Mouse (Mus musculus): Measurements from ENCODE around the gene Armc2.

Gene Armc2

DNA sequence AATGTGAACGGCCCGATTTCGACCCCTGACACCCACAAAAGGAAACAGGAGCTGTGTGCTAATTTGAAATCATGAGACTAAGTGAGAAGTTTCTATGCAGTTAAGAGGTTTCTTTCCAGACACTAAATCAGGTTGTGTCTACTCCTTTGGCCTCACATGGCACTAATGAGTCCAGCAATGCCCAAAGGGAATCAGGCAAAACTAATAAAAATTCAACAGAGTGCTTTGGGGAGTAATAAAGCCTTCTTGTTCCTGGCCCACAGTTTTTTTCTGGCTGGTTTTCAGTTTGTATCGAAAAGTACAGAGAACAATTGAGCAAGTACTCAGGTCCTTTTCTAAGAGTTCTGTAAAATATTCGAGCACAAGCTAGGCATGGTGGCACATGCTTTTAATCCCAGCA lies 4.2 kb downstream of the Armc2 start:
- DNase-seq (ENCODE audit: low spot score in 2 of 2): no peak

DNA sequence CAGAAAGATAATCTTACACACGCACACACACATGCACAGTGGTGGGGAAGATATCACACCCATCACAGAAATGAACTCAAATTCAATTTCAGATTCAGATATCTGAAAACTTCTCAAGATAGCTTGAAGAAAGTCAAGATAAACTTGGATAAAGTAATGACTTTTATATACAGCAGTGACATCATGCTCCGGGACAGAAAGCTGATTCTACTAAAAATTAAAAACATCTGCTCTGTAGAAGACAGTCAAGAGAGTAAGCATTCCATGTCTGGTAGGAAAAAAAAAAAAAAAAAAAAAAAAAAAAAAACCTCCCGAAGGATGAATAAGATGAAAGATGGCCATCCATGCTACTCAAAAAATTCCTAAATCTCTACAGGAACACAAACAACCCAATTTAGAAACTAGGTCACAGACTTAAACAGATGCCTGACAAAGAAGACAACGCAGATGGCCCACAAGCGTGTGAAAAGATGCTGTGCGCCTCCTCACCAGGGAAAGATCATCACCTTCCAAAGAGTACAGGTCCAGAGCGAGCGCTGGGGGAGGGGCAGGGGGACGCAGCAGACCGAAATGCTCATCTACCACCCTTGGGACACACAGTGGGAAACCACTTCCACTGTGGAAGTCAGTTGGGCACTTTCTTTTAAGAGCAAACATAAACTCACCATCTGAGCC lies 7.3 kb downstream of the Armc2 start:
- DNase-seq (ENCODE audit: low spot score in 2 of 2): no peak

DNA sequence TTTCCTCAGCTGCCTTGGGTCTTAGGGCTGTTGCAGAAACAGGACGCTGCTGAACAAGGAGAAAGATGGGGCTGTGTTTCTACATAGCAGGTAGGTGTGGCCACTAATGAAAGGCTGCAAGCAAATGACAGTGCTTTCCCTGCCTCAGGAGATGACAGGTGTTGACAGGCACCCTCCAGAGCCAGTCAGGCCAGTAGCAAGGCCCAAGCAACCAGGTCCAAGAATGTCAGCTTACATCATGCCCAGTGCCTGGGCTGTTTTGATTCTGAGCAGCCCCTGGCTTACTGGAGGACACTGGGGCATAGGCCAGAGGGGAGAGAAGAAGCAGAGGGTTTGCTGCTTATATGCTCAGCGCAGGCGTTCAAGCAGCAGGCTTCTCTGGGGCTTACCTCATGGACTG lies 13.0 kb downstream of the Armc2 start:
- DNase-seq (ENCODE audit: low spot score in 2 of 2): no peak

DNA sequence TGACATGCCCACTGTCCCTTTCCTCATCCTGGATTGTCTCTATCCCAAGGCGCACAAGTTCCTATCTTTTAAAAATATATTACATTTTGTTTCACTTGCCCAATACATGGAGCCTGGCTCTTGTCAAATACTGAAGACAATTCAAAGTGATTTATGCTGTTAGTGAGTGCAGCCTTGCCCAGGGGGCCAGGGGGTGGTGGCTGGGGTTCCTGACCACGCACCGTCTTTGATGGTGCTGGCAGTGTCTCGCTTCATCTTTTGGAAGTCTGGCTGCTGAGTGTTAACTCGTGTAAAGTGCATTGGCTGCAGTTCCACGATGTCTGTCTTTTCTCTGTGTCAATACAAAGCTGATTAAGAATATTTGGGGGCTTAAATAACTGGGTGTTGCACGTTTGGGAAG lies 13.6 kb downstream of the Armc2 start:
- DNase-seq (ENCODE audit: low spot score in 2 of 2): no peak

DNA sequence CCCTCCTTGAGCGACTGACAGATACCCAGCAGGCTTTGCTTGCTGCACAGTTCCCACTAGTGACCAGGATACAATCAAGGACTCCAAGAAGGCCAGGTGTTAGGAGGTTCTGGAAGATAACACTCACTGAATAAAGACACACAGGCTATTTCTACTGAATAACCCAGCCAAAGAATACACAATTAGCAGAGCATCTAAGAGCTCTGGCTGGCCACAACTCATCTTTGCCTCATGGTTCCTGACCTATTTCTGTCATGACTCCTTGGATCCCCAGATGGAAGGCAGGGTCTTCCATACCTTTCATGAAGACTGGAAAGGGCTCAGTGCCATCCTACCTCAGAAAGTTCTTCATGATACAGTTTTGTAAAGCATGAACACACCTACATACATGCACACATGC lies 14.2 kb downstream of the Armc2 start:
- DNase-seq (ENCODE audit: low spot score in 2 of 2): no peak

DNA sequence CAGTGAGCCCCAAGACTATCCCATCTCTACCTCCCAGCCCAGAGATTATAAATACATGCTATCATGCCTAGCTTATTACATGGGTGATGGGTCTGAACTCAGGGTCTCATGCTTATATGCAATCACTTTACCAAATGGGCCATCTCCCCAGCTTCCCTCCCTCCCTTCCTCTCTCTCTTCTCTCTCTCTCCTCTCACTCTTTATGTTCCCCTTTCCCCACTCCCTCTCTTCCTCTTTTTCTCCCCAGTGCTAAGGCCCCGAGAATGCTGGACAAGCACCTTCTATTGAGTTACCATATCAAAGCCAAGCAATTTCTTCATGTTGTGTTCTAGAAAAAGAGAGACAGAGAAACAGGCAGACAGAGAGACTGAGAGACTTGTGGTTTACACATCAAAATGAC lies 14.7 kb downstream of the Armc2 start:
- DNase-seq (ENCODE audit: low spot score in 2 of 2): no peak

DNA sequence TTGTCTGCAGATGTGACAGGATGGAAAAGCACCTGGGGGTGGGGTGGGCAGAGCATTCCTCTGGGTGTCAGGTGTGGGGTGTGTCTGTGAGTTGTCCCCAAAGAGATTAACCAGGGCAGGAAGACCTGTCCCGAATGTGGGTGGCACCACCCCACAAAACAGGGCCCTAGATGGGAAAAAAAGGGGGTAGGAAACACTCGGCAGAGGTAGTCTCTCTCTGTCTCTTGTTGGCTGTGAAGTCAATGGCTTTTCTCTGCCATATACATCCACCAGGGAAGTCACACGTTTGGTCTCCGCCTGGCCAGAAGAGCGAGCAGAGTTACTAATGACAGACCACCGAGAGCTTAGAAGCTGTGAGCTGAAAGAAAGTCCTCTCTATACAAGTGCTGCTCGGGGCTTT lies 15.8 kb downstream of the Armc2 start:
- DNase-seq (ENCODE audit: low spot score in 2 of 2): no peak

DNA sequence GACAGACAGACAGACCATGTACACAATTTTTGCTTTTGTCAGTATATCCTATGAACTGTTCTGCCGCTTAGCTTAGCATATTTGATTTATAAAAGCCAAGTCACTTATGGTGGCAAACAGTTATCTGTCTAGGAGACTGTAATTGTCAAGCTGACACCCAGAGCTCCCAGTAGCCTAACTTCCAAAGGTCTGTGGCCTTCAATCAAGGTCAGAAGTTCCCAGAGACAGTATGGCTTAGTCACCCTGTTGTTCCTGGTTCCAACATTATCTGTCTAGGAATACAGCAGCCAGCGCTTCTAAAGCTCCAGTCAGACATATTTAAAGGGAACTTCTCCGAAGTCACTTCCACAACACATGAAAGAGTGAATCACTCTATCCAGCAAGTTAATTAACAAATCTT lies 17.0 kb downstream of the Armc2 start:
- no peak for DNase-seq (ENCODE audit: low spot score in 2 of 2)

DNA sequence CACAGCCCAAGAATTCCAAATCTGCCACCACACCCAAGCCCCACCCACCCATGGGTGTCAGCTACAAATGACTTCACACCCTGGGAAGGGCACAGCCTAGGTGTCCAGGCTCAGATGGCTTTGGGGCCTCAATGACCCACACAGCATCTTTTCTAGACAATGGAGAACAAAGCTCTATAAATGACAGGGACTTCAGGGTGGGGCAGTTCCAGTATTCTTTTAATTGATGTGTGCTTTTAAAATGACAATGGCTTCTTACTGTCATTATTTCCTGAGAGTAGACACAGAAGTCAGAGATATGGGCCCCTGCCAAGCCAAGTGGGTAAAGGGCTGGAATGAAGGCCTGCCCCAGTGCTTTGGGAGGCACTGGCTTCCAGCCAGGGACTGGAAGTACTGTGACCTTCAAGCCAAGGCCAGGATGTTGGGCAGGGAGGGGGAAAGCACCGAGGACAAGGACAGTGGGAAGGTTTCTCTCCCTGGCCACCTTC lies 20.5 kb downstream of the Armc2 start:
- DNase-seq (ENCODE audit: low spot score in 2 of 2): no peak

DNA sequence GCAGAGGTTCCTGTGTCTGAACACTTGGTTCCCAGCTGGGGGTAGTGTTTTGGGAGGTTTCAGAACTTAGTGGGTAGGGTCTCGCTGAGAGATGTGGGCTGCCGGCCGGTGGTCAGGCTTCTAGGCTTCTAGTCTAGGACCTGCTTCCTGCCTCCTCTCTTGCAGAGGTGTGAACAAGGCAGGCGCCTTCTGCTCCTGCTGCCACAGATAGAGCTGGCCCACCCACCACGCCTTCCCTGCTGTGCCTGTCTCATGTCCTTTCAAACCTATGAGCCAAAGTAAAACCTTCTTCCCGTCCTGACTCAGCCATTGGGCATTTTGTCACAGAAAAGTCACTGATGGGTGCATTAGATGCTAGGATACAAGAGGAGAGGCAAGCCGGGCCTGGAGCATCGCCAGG lies 22.1 kb downstream of the Armc2 start:
- no peak for DNase-seq (ENCODE audit: low spot score in 2 of 2)

DNA sequence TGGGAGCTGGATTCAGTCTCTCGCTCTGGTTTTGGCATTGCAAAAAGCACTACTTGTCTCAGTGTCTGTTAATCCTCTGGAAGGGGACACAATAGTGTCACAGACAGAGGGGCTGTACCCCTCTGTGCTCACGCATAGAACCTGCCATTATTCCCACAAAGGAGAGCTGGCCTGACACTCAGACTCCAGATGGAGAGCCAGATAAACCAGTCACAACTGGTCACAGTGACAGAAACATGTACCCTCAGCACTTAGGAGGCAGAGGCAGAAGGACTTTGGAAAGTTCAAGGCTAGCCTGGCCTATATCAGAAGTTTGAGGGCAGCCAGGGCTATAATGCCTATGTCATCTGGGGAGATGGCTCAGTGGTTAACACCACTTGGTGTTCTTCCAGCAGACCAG lies 23.2 kb downstream of the Armc2 start:
- DNase-seq (ENCODE audit: low spot score in 2 of 2): no peak

DNA sequence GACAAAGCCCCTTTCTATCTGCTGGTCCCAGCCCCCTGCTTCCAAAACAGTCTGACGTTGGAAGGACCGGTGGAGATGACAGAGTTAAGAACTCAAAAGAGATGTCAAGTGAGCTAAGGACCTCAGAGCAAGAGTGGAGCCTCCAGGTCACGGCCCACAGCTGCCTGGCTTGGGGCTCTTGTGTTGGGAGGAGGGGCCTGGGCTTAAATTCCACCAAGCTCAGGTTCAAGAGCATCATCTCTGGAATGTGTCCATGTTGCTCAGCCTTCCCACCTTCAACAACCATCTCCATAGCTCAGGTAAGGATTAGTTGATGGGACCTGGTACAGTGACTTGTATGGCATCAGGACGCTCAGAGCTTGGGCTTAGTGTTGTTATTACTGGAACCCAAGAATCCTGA lies 23.7 kb downstream of the Armc2 start:
- DNase-seq (ENCODE audit: low spot score in 2 of 2): no peak

DNA sequence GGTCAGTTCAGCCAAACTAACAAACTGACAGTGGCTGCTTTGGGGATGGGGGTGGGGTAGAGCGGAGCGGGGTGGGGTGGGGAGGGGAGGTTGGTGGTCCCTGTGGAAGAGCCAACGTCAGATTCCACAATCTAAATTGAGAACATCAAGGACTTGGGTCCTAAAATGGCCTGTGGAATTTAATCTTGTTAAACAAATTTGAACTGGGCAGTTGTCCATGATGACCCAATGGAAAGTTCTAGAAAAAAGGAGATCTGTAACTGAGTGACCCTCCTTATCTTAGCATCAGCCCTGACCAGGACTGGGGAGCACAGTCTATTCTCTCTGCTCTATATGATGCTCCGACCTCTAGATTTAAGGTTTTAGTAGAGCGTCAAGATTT lies 26.2 kb downstream of the Armc2 start:
- no peak for DNase-seq (ENCODE audit: low spot score in 2 of 2)

DNA sequence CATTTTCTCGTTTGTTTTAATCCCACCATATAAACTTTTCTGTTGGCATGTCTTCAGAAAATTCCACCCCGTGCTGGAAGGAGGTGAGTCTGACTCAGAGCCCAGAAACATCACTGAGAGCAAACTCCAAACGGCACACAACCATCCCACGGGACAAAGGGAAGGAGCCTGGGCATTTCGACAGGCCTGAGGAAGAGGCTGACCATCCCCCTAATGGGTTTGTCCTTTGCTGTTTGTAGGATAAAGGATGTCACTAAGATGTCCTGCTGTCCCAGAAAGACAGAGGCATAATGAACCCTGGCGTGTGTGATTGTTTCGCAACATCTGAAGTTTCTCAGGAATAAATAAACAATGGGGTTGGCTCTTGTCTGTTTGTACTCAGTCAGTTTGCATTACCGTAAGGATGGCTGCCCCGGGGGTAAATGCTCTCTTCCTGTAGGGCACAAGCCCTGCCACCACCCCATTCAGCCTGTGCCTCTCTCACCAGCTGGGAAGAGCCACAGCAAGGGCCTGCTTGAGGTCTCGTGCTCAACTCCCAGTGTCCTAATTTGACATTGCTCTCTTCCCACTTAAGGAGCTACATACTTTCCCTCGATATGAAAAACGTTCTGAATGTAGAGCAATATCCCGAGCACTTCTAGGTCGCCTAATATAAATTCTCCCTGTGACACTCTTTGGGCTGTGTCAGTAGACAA lies 26.7 kb downstream of the Armc2 start:
- DNase-seq (ENCODE audit: low spot score in 2 of 2): no peak

DNA sequence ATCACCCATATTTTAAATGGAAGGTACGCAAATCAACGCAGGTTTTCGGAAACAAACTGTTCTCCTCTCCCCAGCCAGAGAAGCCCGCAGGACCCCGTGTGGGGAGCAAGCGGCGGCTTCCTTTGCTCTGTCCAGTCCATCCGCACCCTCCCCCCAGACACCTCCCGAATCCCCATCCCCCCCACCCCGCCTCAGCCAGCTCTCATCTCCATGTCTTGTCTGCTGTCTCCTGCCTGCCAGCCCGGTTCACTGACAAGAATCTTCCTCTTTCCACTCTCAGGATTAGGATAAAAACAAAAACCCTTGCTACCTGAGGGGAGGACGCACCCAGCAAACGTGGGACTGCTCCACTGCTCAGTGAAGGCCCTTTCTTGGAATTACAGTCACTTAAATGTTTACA lies 27.3 kb downstream of the Armc2 start:
- no peak for DNase-seq (ENCODE audit: low spot score in 2 of 2)

DNA sequence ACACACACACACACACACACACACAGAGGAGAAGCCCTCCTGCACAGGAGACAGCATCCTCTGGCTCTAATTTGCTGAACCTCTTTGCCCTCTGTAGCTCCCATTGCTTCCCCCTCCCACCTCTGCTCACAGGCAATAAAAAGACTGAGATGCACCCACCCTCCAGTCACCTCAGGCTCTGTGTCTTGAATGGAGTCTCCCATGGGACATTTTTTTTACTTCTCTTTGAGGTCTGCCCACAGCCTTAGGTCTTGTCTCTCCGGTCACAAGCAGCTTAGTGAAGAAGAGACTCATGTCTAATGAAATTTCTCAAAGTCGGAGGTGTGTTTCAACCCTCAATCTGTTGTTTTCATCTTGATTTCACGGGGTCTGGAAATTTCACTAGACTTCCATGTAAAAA lies 29.3 kb downstream of the Armc2 start:
- DNase-seq (ENCODE audit: low spot score in 2 of 2): no peak

DNA sequence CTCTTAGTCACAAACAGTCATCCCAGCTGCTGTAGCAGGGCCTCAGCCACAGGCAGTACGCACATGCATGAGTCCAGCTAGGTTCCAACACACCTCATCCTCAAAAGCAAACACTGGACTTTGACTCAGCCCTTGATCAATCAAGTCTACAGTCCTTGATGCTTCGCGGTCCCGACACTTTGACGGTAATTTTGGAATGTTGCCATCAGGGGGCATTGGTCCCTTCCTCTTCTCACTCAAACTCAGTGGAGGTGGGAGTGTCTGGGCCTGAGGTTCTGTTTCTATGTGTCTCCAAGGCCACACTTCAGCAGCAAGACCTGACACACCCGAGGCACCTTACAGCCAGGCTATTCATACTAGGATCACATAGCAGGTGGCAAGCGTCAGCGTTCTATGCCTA lies 32.1 kb downstream of the Armc2 start:
- no peak for DNase-seq (ENCODE audit: low spot score in 2 of 2)

DNA sequence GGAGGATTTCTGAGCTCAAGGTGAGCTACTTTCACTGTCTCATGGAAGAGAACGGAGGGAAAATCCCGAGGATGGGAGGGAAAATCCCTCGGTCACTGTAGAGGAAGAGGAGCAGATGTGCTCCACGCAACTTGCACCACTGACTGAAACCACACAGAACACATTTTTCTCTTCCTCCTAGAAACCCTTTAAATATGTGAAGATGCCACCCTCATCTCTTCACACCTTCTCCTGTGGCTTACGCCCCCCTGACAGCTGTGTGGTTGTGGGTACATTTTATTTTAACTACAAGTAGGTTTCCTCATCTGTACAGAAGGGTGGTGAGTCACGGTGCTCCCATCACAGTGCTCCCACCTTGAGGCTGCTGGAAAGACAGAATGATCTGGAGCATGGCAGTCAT lies 34.0 kb downstream of the Armc2 start:
- no peak for DNase-seq (ENCODE audit: low spot score in 2 of 2)

DNA sequence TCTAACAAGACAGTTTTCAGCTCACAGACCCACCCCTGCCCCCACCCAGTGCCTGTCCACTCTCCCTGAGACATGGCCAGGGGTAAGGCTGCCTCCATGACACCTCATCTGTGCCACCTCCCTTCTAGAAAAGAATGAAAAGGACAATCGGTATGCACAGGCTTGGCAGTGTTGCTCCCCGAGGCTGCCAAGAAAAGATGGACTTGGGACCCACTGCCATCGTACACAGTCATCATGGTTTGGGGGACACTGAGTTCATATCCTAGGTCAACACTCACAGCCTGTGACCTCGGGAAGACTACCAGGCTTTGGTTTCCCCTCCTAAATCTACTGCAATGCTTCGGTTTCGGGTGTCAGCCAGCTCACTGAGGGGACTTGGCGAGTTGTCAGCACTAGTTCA lies 35.4 kb downstream of the Armc2 start:
- no peak for DNase-seq (ENCODE audit: low spot score in 2 of 2)

DNA sequence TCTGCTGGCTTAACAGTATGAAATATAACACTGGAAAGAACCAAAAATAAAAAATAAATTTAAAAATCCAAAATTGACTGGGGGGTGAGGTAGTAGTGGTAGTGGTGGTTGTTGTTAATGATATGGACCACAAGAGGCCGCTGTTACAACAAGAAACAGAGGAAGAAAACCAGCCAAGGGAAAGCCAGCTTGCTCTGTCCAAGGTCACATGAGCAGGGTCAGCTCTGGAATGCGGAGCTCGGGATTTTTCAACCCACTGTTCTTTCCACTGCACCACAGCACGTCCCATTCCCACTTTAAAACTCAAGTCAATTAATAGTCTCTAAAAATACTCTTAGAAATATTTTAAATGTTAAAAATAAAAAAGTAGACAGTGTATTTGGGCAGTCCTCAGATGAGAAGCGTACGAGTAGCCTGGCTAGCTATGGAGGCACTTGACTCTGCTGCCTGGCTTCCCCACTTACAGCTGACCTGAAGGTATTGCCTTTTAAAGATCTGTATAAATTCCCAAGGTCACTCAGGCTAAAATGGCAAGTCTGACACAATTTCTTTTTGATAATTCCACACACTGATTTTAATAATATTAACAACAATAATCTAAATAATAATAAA lies 37.4 kb downstream of the Armc2 start:
- DNase-seq (ENCODE audit: low spot score in 2 of 2): peak in 1 of 2 experiments; percentile 59

DNA sequence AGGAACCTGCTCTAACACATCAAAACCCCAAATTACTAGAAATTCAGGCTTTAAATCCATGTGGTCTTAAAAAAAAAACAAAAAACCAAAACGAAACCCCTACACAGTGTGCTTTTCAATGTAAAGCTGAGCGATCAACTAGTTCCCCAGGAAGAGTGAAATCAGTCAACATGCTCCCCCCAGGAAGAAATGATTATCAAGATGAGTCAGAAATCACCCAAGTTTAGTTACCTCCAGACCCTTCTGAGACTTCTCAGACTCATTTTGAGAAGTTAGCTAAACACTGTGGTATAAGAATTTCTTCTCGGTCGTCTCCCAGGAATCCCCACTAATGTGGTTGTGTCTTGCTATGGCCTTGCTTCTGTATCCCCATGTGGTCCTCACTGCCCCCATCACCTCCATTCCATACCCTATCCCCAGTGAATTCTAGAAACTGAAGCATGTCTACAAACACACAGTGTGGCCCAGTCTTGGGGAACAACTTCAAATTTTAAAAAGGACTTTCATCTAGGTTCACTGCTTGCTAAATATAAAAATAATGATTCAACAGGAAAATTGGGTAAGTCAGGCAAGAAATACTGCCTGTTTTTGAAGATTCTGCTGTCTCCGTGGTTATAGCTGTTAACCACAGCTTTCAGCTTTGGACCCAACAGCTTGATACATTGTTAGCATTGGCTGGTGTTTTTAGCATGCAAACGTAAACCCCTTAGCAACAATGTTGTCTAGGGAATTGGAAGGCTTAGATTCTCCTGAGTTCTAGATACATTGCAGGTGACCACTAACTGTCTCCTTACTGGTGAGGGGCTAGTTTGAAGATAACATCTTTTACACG lies 39.6 kb downstream of the Armc2 start:
- DNase-seq (ENCODE audit: low spot score in 2 of 2): no peak

DNA sequence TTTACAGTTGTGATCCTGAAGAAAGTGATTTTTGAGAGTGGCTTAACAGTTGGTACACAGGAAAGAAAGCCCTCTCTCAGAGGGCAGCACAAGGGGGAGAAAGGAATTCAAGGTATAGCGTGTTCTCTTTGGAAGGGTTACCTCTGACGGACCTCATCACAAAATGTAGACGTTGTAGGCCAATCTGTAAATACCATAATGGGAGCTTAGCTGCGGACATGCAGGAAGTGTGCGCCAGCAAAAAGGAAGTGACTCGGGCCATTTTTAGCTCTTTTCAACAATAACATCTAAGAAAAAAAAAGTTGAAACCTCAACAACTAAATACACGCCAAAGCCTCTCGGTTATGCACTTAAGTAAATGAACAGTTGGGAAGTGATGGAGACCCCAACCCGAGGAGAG lies 45.6 kb downstream of the Armc2 start:
- no peak for DNase-seq (ENCODE audit: low spot score in 2 of 2)
